Mouse (Mus musculus) lung, adult 2 months (tissue): ENCODE results near the gene Iqcf1.

ENCODE experiments used
- CTCF ChIP-seq: fragments of 200-500 bp; IDR thresholded peaks from 2 replicates; pipeline ENCODE4 v1.5.1; 2011; ENCODE audit warnings: mild to moderate bottlenecking, low read length, control low read depth; ENCODE audit not compliant: insufficient read depth
- POLR2A ChIP-seq: fragments of 200-500 bp; IDR thresholded peaks from 2 replicates; pipeline ENCODE4 v1.6.1; 2011; ENCODE audit warnings: low read depth, mild to moderate bottlenecking, control low read depth, low read length, borderline replicate concordance; ENCODE audit errors: extremely low read depth

DNA sequence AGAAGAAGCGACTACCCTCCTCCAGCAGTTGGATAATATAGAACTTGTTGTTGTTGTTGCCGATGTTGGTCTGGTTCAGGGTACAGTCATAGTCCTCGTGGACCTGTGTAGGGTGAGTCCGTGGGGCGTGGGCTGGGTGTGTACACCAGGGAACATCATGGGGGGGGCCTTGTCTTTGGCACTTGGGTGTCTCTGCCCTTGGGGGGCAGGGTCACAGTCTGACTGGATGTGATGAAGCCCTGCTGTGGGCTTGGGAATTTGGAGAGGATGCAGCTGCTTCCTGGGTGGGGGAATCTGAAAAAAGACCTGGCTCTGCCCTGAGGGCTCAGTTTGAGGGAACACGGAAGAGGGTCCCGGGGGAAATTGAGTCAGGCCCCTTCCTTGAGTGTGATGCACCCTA lies 24.7 kb upstream of the Iqcf1 start:
- TF ChIP-seq CTCF (no peak), POLR2A (no peak)
